Mouse (Mus musculus): ENCODE data around the gene Sfxn3. TPM values are rescaled to one million over a fixed set of nuclear protein-coding genes. Genes with fewer than 3 reads are reported as not detected.

Gene Sfxn3
- polyA plus RNA-seq (2015; fragmentation: Nextera tagmentation; extraction: Ambion mirVana) = 16.5 and 18.2 TPM in 2 replicates

DNA sequence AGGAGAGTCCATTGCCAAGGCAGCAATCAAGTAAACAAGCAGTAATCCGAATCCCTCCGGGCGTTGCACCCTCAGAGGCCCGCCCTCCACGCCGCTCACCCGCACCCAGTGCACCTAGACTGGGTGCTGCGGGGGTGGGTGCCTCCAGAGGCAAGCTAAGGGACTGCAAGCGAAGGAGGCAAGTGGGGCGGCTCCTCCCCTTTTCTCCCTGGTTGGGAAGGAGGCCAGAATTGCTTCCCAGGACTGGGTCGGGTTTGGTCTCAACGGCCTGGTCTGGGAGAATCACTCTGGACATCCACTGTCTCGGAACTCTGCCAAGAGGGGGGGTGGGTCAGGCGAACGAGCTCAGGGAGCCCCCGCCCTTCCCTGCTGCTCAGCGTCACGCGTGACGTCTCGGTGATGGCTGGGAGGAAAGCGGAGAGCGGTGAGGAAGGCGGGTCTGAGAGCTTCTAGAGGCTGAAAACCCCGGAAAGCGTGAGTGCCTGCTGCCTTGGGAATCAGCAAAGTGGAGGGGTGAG, at the start of gene Sfxn3:
Sfxn3 (plus strand) TSS at position 87 of the 518 bp plus-strand sequence.
- no peaks in the 10 kb centered on the region for H3K36me3 ChIP-seq (ENCODE audit: control insufficient read depth, insufficient read depth, low read length)
- under 1% methylated on average over 25 of the region's 26 CpGs for WGBS
- no peaks in the 10 kb centered on the region for H3K27me3 ChIP-seq (replicated peaks; ENCODE audit: control insufficient read depth, insufficient read depth, low read length)
- H3K4me2 ChIP-seq (ENCODE audit: low read depth, low read length) = peak within 1 kb of the TSS; percentile 91
- H3K27ac ChIP-seq (ENCODE audit: low read length) = peak within 1 kb of the TSS; percentile 92
- no peaks in the 10 kb centered on the region for H3K9me3 ChIP-seq (ENCODE audit: control insufficient read depth, low read length)
- H3K9ac ChIP-seq (ENCODE audit: low read depth, low read length) = peak within 1 kb of the TSS; percentile 73
- H3K4me1 ChIP-seq (ENCODE audit: control insufficient read depth, insufficient read depth, low read length) = peaks cover 18% of the 10 kb centered on the region
- peak within 1 kb of the TSS; percentile 52 for H3K4me3 ChIP-seq (ENCODE audit: low read length)
- peak; percentile 83 for ATAC-seq

DNA sequence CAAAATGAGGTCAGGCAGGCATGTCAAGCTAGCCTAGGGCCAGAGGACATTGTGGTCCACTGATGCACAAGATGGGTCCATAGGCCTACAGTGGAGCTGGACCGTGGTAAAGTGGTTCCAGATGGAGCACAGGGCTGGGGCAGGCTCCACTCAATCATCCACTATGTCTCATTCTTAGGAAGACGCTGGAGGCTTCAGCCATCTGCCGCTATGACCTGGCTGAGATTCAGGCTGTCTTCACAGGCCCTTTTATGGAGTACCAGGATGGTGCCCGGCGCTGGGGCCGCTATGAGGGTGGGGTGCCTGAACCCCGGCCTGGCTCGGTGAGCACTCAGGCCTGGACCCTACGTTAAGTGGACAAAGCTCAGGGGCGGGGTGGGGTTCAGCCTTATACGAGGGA, 49.5 kb upstream of the Sfxn3 start:
- H3K27ac ChIP-seq (ENCODE audit: low read length) = no peak overlapping the region
- WGBS = 84% methylated on average over 11 of the region's 11 CpGs
- H3K4me1 ChIP-seq (ENCODE audit: control insufficient read depth, insufficient read depth, low read length) = no peaks in the 10 kb centered on the region
- no peaks in the 10 kb centered on the region for H3K9me3 ChIP-seq (ENCODE audit: control insufficient read depth, low read length)
- peaks cover 17% of the 10 kb centered on the region; the same call in 1 of the 2 replicates for H3K36me3 ChIP-seq (ENCODE audit: control insufficient read depth, insufficient read depth, low read length)
- ATAC-seq = no peak
- H3K9ac ChIP-seq (ENCODE audit: low read depth, low read length) = no peak overlapping the region
- H3K4me2 ChIP-seq (ENCODE audit: low read depth, low read length) = no peak overlapping the region
- no peak overlapping the region for H3K4me3 ChIP-seq (ENCODE audit: low read length)
- H3K27me3 ChIP-seq (replicated peaks; ENCODE audit: control insufficient read depth, insufficient read depth, low read length) = no peaks in the 10 kb centered on the region

DNA sequence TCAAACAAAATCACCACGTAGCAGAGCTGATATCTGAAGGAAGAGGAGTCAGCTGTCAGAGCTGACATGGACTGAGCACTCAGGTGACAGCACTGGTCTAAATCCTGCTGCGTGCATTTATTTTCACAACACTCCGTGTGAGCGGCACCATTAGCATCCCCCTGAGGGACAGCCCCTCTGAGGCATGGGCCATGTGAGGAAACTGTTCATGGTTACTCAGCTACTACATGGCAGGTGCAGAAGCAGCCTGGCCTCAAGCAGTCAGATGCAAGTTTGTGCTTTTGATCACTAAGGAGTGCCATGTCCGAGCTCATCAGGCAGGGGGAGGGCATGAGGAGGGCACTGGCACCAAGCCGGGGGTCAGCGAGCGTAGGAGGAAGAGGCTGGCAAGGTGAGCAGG, 47.7 kb upstream of the Sfxn3 start:
- 87% methylated on average over 8 of the region's 8 CpGs for WGBS
- Histone ChIP-seq H3K4me2 (ENCODE audit: low read depth, low read length) (no peak overlapping the region), H3K27me3 (replicated peaks; ENCODE audit: control insufficient read depth, insufficient read depth, low read length) (no peaks in the 10 kb centered on the region), H3K4me3 (ENCODE audit: low read length) (no peak overlapping the region), H3K4me1 (ENCODE audit: control insufficient read depth, insufficient read depth, low read length) (no peaks in the 10 kb centered on the region), H3K27ac (ENCODE audit: low read length) (no peak overlapping the region), H3K9me3 (ENCODE audit: control insufficient read depth, low read length) (no peaks in the 10 kb centered on the region), H3K9ac (ENCODE audit: low read depth, low read length) (no peak overlapping the region), H3K36me3 (ENCODE audit: control insufficient read depth, insufficient read depth, low read length) (peaks cover 24% of the 10 kb centered on the region)
- no peak for ATAC-seq

DNA sequence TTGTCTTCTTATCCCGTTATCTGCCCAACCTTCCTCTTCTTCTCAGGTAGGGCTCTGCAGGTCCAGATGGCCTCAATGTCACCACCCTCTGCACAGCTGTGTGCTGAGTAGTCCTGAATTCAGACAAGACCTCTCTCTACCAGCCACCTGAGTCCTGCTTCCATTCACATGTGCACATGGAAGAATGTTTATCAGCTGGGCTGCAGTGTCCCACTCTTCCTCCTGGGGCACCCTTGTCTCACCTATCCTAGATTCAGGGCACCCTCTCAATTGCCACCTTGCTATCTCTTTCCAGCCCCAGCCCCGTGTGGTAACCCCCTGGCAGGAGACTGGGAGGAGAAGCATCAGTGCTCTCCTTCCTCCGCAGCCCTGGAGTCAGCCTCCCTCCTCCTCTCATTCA, 45.0 kb upstream of the Sfxn3 start:
- no peak for ATAC-seq
- Histone ChIP-seq H3K4me3 (ENCODE audit: low read length) (no peak overlapping the region), H3K4me2 (ENCODE audit: low read depth, low read length) (no peak overlapping the region), H3K9me3 (ENCODE audit: control insufficient read depth, low read length) (no peaks in the 10 kb centered on the region), H3K9ac (ENCODE audit: low read depth, low read length) (no peak overlapping the region), H3K4me1 (ENCODE audit: control insufficient read depth, insufficient read depth, low read length) (peaks cover 13% of the 10 kb centered on the region), H3K27ac (ENCODE audit: low read length) (no peak overlapping the region), H3K36me3 (ENCODE audit: control insufficient read depth, insufficient read depth, low read length) (peaks cover 24% of the 10 kb centered on the region), H3K27me3 (replicated peaks; ENCODE audit: control insufficient read depth, insufficient read depth, low read length) (no peaks in the 10 kb centered on the region)
- 57% methylated on average over 3 of the region's 3 CpGs for WGBS

DNA sequence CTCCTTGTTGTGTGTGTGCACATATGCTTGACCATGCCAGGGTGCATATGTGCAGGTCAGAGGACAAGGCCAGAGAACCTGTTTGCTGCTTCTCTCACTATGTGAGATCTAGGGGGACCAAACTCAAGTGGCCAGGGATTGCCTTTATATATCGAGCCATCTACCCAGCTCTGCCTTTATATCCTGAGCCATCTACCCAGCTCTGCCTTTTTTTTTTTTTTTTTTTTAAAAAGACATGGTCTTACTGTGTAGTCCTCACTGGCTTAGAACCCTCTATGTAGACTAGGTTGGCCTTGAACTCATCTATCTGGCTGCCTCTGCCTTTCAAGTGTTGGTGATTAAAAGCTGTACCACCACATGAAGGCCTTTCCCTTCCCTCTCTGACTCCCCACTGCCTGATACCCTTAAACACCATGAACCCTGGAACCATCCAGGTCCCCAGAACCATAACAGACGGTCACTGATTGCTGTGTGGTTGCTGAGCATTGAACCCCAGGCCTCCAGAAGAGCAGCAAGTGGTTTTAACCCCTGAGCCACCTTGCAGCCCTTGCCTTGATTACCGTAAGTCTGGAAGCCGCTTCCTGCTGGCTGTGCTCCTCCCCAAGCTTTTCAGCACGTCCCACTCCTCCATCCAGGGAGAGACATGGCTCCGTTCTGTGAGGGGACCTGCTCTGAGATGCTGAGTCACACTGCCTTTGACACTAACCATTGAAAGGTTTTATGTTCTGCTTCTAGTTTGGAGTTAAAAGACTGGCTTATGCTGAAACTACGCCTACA, 43.4 kb upstream of the Sfxn3 start:
- no peak overlapping the region for H3K27ac ChIP-seq (ENCODE audit: low read length)
- H3K4me3 ChIP-seq (ENCODE audit: low read length) = no peak overlapping the region
- H3K36me3 ChIP-seq (ENCODE audit: control insufficient read depth, insufficient read depth, low read length) = peaks cover 12% of the 10 kb centered on the region; the same call in 1 of the 2 replicates
- H3K4me1 ChIP-seq (ENCODE audit: control insufficient read depth, insufficient read depth, low read length) = peaks cover 19% of the 10 kb centered on the region
- 81% methylated on average over 7 of the region's 7 CpGs for WGBS
- no peak overlapping the region for H3K4me2 ChIP-seq (ENCODE audit: low read depth, low read length)
- H3K9ac ChIP-seq (ENCODE audit: low read depth, low read length) = no peak overlapping the region
- no peak for ATAC-seq
- no peaks in the 10 kb centered on the region for H3K27me3 ChIP-seq (replicated peaks; ENCODE audit: control insufficient read depth, insufficient read depth, low read length)
- H3K9me3 ChIP-seq (ENCODE audit: control insufficient read depth, low read length) = no peaks in the 10 kb centered on the region

DNA sequence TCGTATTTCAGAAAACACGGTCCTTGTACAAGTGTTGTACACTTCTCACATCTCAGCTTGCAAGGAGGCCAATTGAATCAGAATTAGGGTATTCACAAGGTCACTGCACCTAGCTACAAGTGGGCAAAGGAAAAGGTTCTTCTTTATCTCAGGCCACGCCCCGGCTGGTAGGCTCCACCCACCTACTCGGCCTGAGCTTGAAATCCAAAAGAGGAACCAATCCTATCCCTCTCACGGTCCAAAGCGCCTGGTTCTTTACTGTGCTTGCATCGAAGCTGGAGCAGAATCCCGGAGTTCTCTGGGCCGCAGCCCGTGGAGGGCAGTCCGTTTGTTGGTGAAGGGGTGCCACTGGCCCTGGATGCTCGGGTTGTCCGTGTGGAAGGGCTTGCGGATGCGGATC, 41.9 kb upstream of the Sfxn3 start, which contains the start of gene Twnk:
Twnk (plus strand) TSS at position 220 of the 400 bp plus-strand sequence.
- H3K4me3 ChIP-seq (ENCODE audit: low read length) = peak within 1 kb of the TSS; percentile 68
- 10% methylated on average over 16 of the region's 16 CpGs for WGBS
- ATAC-seq = peak; percentile 30
- H3K4me2 ChIP-seq (ENCODE audit: low read depth, low read length) = peak within 1 kb of the TSS; percentile 88
- H3K36me3 ChIP-seq (ENCODE audit: control insufficient read depth, insufficient read depth, low read length) = peaks cover 19% of the 10 kb centered on the region
- H3K27me3 ChIP-seq (replicated peaks; ENCODE audit: control insufficient read depth, insufficient read depth, low read length) = no peaks in the 10 kb centered on the region
- H3K9ac ChIP-seq (ENCODE audit: low read depth, low read length) = peak within 1 kb of the TSS; percentile 69
- peaks cover 19% of the 10 kb centered on the region for H3K4me1 ChIP-seq (ENCODE audit: control insufficient read depth, insufficient read depth, low read length)
- H3K9me3 ChIP-seq (ENCODE audit: control insufficient read depth, low read length) = no peaks in the 10 kb centered on the region
- H3K27ac ChIP-seq (ENCODE audit: low read length) = peak within 1 kb of the TSS; percentile 82

DNA sequence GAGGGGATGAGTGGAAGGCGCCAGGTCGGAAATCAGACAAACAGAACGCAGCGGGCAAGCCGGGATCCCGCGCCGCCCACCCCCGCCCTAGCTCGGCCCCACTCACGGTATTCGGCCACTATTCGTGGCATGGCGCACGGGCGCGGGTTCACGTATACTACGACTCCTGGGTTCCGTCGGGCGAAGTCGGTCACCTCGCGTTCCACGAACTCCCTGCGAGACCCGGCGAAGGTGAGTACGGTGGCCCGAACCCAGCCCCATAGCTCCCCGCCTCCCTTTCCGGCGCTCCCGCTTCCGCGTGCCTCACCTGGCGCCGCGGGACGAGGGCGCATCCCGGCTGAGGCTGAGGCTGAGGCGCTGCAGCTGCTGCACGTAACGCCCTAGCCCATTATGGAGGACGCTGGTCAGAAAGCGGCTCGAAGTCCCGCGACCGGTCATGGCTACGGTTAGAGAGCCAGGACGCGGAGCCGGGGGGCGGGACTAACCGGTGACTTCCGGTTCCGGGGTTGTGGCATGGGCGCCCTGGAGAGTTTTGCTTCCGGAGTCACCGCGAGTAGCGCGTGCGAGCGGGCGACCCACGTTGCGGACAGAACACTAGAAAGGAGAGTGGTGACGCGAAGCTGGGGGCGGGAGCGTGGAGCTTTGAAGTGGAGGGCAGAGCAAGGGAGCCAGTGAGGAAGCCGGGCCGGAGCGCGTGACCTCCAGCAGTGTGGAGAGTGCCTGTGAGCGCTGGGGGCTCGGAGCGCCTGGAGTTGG, 41.2 kb upstream of the Sfxn3 start, which contains the start of gene Mrpl43:
Mrpl43 (minus strand) TSS at position 486 of the 756 bp plus-strand sequence.
- WGBS = under 1% methylated on average over 82 of the region's 82 CpGs

DNA sequence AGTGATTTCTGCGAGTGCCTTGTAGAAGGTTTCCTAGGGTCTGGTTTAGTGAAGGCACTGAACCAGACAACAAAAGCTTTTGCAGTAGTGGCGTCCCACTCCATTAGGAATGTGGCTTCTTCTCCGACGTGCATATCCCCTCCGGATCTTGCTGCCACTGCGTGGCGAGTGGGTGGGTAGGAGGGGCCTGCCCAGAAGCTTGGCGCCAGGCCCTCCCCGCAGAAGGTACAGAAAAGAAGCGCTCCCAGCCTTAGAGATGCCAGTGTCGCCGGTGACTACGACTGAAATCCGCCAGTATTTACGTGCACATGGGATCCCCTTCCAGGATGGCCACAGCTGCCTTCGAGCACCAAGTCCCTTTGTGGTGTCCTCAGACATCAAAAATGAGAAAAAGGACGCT, 40.3 kb upstream of the Sfxn3 start:
- peak overlapping the region; percentile 82 for H3K27ac ChIP-seq (ENCODE audit: low read length)

More for the DNA sequence above, 41.2 kb upstream of the Sfxn3 start, which contains the start of gene Mrpl43:
- Histone ChIP-seq H3K4me3 (ENCODE audit: low read length) (peak within 1 kb of the TSS; percentile 68), H3K4me2 (ENCODE audit: low read depth, low read length) (peak within 1 kb of the TSS; percentile 88), H3K27me3 (replicated peaks; ENCODE audit: control insufficient read depth, insufficient read depth, low read length) (no peaks in the 10 kb centered on the region), H3K9me3 (ENCODE audit: control insufficient read depth, low read length) (no peaks in the 10 kb centered on the region), H3K9ac (ENCODE audit: low read depth, low read length) (peak within 1 kb of the TSS; percentile 69), H3K36me3 (ENCODE audit: control insufficient read depth, insufficient read depth, low read length) (peaks cover 23% of the 10 kb centered on the region), H3K4me1 (ENCODE audit: control insufficient read depth, insufficient read depth, low read length) (peaks cover 19% of the 10 kb centered on the region), H3K27ac (ENCODE audit: low read length) (peak within 1 kb of the TSS; percentile 82)
- peak; percentile 92 for ATAC-seq

More for the DNA sequence above, 40.3 kb upstream of the Sfxn3 start:
- Histone ChIP-seq H3K4me1 (ENCODE audit: control insufficient read depth, insufficient read depth, low read length) (peaks cover 19% of the 10 kb centered on the region), H3K36me3 (ENCODE audit: control insufficient read depth, insufficient read depth, low read length) (peaks cover 19% of the 10 kb centered on the region), H3K9ac (ENCODE audit: low read depth, low read length) (peak overlapping the region; percentile 69), H3K9me3 (ENCODE audit: control insufficient read depth, low read length) (no peaks in the 10 kb centered on the region), H3K27me3 (replicated peaks; ENCODE audit: control insufficient read depth, insufficient read depth, low read length) (no peaks in the 10 kb centered on the region), H3K4me3 (ENCODE audit: low read length) (peak overlapping the region; percentile 68), H3K4me2 (ENCODE audit: low read depth, low read length) (peak overlapping the region; percentile 88)
- WGBS = 28% methylated on average over 17 of the region's 17 CpGs
- ATAC-seq = no peak

Measured in intestine, embryonic 16.5 days (tissue).